Mouse (Mus musculus) hindbrain, embryonic 12.5 days (tissue): ENCODE results near the gene Poc1a. TPM values are rescaled to one million over a fixed set of nuclear protein-coding genes. Genes with fewer than 3 reads are reported as not detected.

Experiments
- ATAC-seq: fragments of 200-750 bp; cut with Nextera tagmentation; 2 replicates; pipeline ENCODE4 v1.8.0; 2017; ENCODE audit warnings: moderate TSS enrichment; ENCODE audit not compliant: low FRiP score
- H3K27ac ChIP-seq: fragments of 300-500 bp; sonication (generic); 2 replicates; pipeline ENCODE4 v1.5.1; 2016; ENCODE audit warnings: mild to moderate bottlenecking
- H3K27me3 ChIP-seq: fragments of 300-500 bp; sonication (generic); 2 replicates; pipeline ENCODE4 v1.6.1; 2016; ENCODE audit warnings: mild to moderate bottlenecking
- H3K36me3 ChIP-seq: fragments of 300-500 bp; sonication (generic); 2 replicates; pipeline ENCODE4 v1.6.1; 2016; ENCODE audit warnings: mild to moderate bottlenecking
- H3K4me1 ChIP-seq: fragments of 300-500 bp; sonication (generic); 2 replicates; pipeline ENCODE4 v1.6.1; 2016
- H3K4me2 ChIP-seq: fragments of 300-500 bp; sonication (generic); replicated peaks from 2 replicates; pipeline ENCODE4 v1.6.1; 2016; ENCODE audit warnings: mild to moderate bottlenecking
- H3K4me3 ChIP-seq: fragments of 300-500 bp; sonication (generic); 2 replicates; pipeline ENCODE4 v1.5.1; 2016; ENCODE audit warnings: mild to moderate bottlenecking
- H3K9ac ChIP-seq: fragments of 300-500 bp; sonication (generic); 2 replicates; pipeline ENCODE4 v1.6.1; 2016; ENCODE audit warnings: mild to moderate bottlenecking, moderate library complexity
- H3K9me3 ChIP-seq: fragments of 300-500 bp; sonication (generic); replicated peaks from 2 replicates; pipeline ENCODE4 v1.6.1; 2016; ENCODE audit warnings: mild to moderate bottlenecking
- WGBS: fragments of 180-500 bp; shearing (Covaris S2); methylation state at CpG from one replicate; pipeline ENCODE4 v1.1.7; 2016; 5-methylcytosine and 5-hydroxymethylcytosine counted together
- polyA plus RNA-seq: library from polyadenylated mRNA; unstranded; fragments of >200 nt; fragmentation: Nextera tagmentation; extraction: Ambion mirVana; gene quantifications from 2 replicates; pipeline ENCODE4 v1.2.1, GENCODE M21; 2016

Gene Poc1a
- polyA plus RNA-seq, 1 experiment from 2014 or later = 16.4 TPM

- Histone ChIP-seq H3K27ac (no peak overlapping the region), H3K9ac (no peak overlapping the region), H3K4me2 (no peak overlapping the region), H3K4me1 (no peaks in the 10 kb centered on the region), H3K36me3 (peaks cover 4% of the 10 kb centered on the region; the same call in 1 of the 2 replicates), H3K27me3 (no peaks in the 10 kb centered on the region), H3K9me3 (no peaks in the 10 kb centered on the region), H3K4me3 (no peak overlapping the region)
- peak; percentile 64 for ATAC-seq
- 46% methylated on average over 8 of the region's 8 CpGs for WGBS
These were observed 25.9 kb downstream of the Poc1a start for GRCm38 (mm10) chr9:106306662-106307351.

GRCm38 (mm10) chr9:106308151-106308550 is 27.3 kb downstream of the Poc1a start:
- Histone ChIP-seq H3K9me3 (no peaks in the 10 kb centered on the region), H3K27me3 (no peaks in the 10 kb centered on the region), H3K4me3 (no peak overlapping the region), H3K27ac (no peak overlapping the region), H3K36me3 (peaks cover 4% of the 10 kb centered on the region; the same call in 1 of the 2 replicates), H3K9ac (no peak overlapping the region), H3K4me1 (no peaks in the 10 kb centered on the region), H3K4me2 (no peak overlapping the region)
- 93% methylated on average over 5 of the region's 5 CpGs for WGBS
- no peak for ATAC-seq

DNA sequence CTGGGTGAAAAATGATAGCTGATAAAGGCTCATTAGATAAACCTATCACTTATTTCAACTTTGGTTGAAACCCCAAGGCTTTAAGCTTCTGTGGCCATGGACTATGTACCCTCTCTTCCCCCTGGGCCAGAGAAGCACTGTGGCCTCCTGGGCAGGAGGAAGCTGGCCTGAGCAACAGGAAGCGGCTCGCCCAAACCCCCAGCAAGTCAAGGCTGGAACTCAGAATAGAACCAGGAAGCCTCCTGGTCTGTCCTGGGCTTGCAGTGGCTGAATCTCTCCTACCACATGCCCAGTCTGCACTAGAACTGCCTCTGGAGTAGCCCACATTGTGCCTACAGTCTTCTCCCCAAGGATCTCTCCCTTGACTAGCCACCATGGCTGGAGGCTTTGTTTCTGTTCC is 27.7 kb downstream of the Poc1a start:
- no peak for ATAC-seq
- H3K4me3 ChIP-seq = no peak overlapping the region
- peaks cover 4% of the 10 kb centered on the region; the same call in 1 of the 2 replicates for H3K36me3 ChIP-seq
- WGBS = 88% methylated on average over 2 of the region's 2 CpGs
- H3K9ac ChIP-seq = 0 out of 2 replicates have a peak overlapping the region, but pooled peaks have one; percentile 41
- no peaks in the 10 kb centered on the region for H3K4me1 ChIP-seq
- H3K27ac ChIP-seq = no peak overlapping the region
- H3K27me3 ChIP-seq = no peaks in the 10 kb centered on the region
- no peak overlapping the region for H3K4me2 ChIP-seq
- no peaks in the 10 kb centered on the region for H3K9me3 ChIP-seq

- Histone ChIP-seq H3K27ac (no peak overlapping the region), H3K9ac (0 out of 2 replicates have a peak overlapping the region, but pooled peaks have one; percentile 41), H3K4me3 (no peak overlapping the region), H3K4me2 (no peak overlapping the region), H3K27me3 (no peaks in the 10 kb centered on the region), H3K4me1 (no peaks in the 10 kb centered on the region), H3K9me3 (no peaks in the 10 kb centered on the region), H3K36me3 (peaks cover 4% of the 10 kb centered on the region; the same call in 1 of the 2 replicates)
- no peak for ATAC-seq
- WGBS = 91% methylated on average over 5 of the region's 5 CpGs
These were observed 28.1 kb downstream of the Poc1a start for GRCm38 (mm10) chr9:106308983-106309382.

- ATAC-seq = no peak
- 77% methylated on average over 3 of the region's 3 CpGs for WGBS
- H3K27ac ChIP-seq = no peak overlapping the region
These were observed 29.0 kb downstream of the Poc1a start for GRCm38 (mm10) chr9:106309859-106310258.

GRCm38 (mm10) chr9:106311625-106312191 is 30.8 kb downstream of the Poc1a start:
- no peaks in the 10 kb centered on the region for H3K9me3 ChIP-seq
- H3K36me3 ChIP-seq = peaks cover 4% of the 10 kb centered on the region; the same call in 1 of the 2 replicates
- ATAC-seq = no peak
- no peaks in the 10 kb centered on the region for H3K27me3 ChIP-seq
- WGBS = 84% methylated on average over 10 of the region's 10 CpGs
- no peak overlapping the region for H3K4me3 ChIP-seq
- no peak overlapping the region for H3K27ac ChIP-seq
- no peak overlapping the region for H3K4me2 ChIP-seq
- H3K9ac ChIP-seq = no peak overlapping the region
- no peaks in the 10 kb centered on the region for H3K4me1 ChIP-seq

More at GRCm38 (mm10) chr9:106309859-106310258, 29.0 kb downstream of the Poc1a start:
- Histone ChIP-seq H3K27me3 (no peaks in the 10 kb centered on the region), H3K4me3 (no peak overlapping the region), H3K9me3 (no peaks in the 10 kb centered on the region), H3K9ac (no peak overlapping the region), H3K36me3 (peaks cover 4% of the 10 kb centered on the region; the same call in 1 of the 2 replicates), H3K4me1 (no peaks in the 10 kb centered on the region), H3K4me2 (no peak overlapping the region)

GRCm38 (mm10) chr9:106312950-106313360 is 32.1 kb downstream of the Poc1a start:
- no peak overlapping the region for H3K4me2 ChIP-seq
- no peaks in the 10 kb centered on the region for H3K4me1 ChIP-seq
- H3K36me3 ChIP-seq = peaks cover 4% of the 10 kb centered on the region; the same call in 1 of the 2 replicates
- WGBS = 93% methylated on average over 7 of the region's 7 CpGs
- no peak for ATAC-seq
- no peak overlapping the region for H3K4me3 ChIP-seq
- no peak overlapping the region for H3K27ac ChIP-seq
- no peaks in the 10 kb centered on the region for H3K27me3 ChIP-seq
- H3K9me3 ChIP-seq = no peaks in the 10 kb centered on the region
- H3K9ac ChIP-seq = no peak overlapping the region

DNA sequence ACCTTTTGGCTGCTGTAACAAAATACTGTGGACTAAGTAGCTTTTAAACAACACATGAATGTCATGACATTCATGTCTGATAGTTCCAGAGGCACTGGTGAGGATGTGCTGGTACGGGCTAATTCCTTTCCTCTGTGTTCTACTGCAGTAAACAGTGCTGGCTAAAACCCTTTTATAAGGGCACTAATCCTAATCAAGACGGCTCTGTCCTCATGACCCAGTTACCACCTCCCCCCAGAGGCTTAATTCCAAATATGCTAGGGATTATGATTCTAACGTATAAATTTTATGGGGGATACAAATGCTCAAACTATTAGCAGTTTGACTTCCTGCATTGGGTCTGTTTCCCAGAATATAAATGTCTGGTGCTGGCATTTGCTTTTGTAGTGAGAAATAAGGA is 33.3 kb downstream of the Poc1a start:
- no peak overlapping the region for H3K27ac ChIP-seq
- no peak overlapping the region for H3K4me3 ChIP-seq
- peaks cover 5% of the 10 kb centered on the region for H3K4me1 ChIP-seq
- no peaks in the 10 kb centered on the region for H3K9me3 ChIP-seq
- H3K27me3 ChIP-seq = no peaks in the 10 kb centered on the region
- ATAC-seq = no peak
- whole genome bisulfite sequencing = 79% methylated on average over 3 of the region's 3 CpGs
- H3K9ac ChIP-seq = no peak overlapping the region
- no peaks in the 10 kb centered on the region for H3K36me3 ChIP-seq
- no peak overlapping the region for H3K4me2 ChIP-seq

DNA sequence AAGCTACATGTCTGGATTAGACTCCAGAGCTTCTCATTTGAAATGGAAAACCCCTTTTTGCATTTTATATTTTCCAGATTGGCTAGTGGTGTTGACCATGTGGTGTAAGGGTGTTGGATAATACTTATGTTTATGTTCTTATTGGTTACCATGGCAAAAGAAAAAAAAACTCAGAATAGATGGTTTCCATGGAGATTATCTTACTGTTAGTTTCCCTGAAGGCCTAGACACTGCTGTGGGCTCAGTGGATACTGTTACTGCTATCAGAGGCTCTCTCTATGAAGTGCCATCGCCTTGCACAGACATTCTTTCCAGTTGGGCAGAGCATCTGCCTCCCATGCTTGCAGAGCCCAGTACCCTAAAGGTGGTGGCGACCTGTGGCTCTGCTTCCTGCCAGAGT is 37.2 kb downstream of the Poc1a start:
- H3K4me3 ChIP-seq = no peak overlapping the region
- no peak overlapping the region for H3K4me2 ChIP-seq
- H3K4me1 ChIP-seq = peaks cover 11% of the 10 kb centered on the region
- no peaks in the 10 kb centered on the region for H3K9me3 ChIP-seq
- H3K36me3 ChIP-seq = no peaks in the 10 kb centered on the region
- no peak overlapping the region for H3K9ac ChIP-seq
- no peaks in the 10 kb centered on the region for H3K27me3 ChIP-seq
- ATAC-seq = no peak
- WGBS = 79% methylated on average over 2 of the region's 2 CpGs
- no peak overlapping the region for H3K27ac ChIP-seq

DNA sequence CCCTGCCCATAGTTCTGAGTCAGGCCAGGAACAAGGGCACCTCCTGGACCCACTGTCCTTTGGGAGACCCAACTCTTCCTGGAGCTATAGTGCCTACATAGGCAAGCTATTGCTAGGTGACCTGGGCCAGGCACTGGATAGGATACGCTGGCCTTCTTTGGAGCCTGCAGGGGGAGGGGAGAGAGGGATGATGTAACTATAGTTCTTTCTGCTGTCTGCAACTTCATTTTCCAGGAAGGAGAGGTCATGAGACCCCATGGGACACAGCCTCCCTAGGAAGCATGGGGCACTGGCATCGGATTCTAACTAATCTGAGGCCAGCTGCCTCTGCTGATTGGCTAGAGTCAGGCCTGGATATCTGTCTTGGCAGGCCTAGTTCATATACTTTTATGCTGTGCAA is 38.2 kb downstream of the Poc1a start:
- no peak overlapping the region for H3K4me2 ChIP-seq
- H3K9me3 ChIP-seq = no peaks in the 10 kb centered on the region
- no peaks in the 10 kb centered on the region for H3K27me3 ChIP-seq
- H3K36me3 ChIP-seq = no peaks in the 10 kb centered on the region
- ATAC-seq = no peak
- no peak overlapping the region for H3K4me3 ChIP-seq
- no peak overlapping the region for H3K27ac ChIP-seq
- H3K9ac ChIP-seq = no peak overlapping the region
- H3K4me1 ChIP-seq = peaks cover 11% of the 10 kb centered on the region
- WGBS = 58% methylated on average over 2 of the region's 2 CpGs

- no peak for ATAC-seq
These were observed 41.6 kb downstream of the Poc1a start for GRCm38 (mm10) chr9:106322497-106322896.

DNA sequence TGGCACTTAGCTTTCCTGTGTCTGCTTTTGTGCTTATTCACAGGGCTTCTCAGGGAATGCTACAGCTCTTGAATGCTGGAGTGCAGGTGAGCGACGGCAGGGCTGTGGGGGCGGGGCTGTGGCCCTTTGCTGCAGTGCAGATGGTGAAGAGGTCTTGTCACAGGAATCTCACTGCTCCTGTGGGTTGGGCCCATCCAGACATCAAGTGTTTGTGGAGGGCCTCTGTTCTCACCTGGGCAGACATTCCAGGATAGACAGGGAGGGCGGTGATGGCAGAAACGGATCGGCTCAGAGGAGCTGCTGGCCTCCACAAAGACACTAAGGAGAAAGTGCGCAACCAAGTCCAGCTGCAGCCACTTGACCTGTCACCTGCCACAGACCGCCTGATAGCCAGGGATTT is 45.4 kb downstream of the Poc1a start:
- Histone ChIP-seq H3K27ac (no peak overlapping the region), H3K4me1 (peaks cover 11% of the 10 kb centered on the region; the same call in 1 of the 2 replicates), H3K4me3 (no peak overlapping the region), H3K9me3 (no peaks in the 10 kb centered on the region), H3K36me3 (no peaks in the 10 kb centered on the region), H3K9ac (no peak overlapping the region), H3K4me2 (no peak overlapping the region), H3K27me3 (no peaks in the 10 kb centered on the region)
- WGBS = 76% methylated on average over 8 of the region's 8 CpGs
- no peak for ATAC-seq

More at GRCm38 (mm10) chr9:106322497-106322896, 41.6 kb downstream of the Poc1a start:
- Histone ChIP-seq H3K36me3 (no peaks in the 10 kb centered on the region), H3K27ac (no peak overlapping the region), H3K9me3 (no peaks in the 10 kb centered on the region), H3K4me2 (no peak overlapping the region), H3K4me3 (no peak overlapping the region), H3K4me1 (peaks cover 14% of the 10 kb centered on the region), H3K9ac (no peak overlapping the region), H3K27me3 (no peaks in the 10 kb centered on the region)
- WGBS = 88% methylated on average over 3 of the region's 3 CpGs
